Mouse (Mus musculus): ENCODE results near the gene Pus7l. TPM values are rescaled to one million over a fixed set of nuclear protein-coding genes. Genes with fewer than 3 reads are reported as not detected.

Gene Pus7l
- polyA plus RNA-seq, 1 experiment = 4.0 TPM

DNA sequence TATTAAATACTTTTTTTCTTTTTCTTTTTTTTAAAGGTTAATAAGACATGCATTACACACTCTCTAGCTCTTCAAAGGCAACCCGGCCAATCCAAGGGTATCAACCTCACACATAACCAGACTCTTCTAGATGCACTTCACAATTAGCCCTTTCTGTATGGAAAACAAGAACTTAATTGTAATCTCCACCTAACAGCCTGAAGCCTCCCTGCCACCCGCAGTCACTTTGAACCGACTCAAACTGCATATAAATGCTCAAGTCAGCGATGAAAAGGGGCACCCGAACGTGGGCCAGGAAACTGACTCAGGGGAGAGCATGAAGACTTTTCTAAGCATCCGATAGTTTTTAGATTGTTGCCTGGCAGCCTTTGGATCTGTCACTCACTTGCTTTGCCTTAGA is 66.1 kb downstream of the Pus7l start:
- H3K4me3 ChIP-seq = no peak overlapping the region
- H3K27me3 ChIP-seq (ENCODE audit: control insufficient read depth, insufficient read depth, insufficient read length) = no peaks in the 10 kb centered on the region
- TF ChIP-seq E2F4 (IDR thresholded peaks at IDR 0.05; ENCODE audit: insufficient read depth) = no peak
- no peak for TF ChIP-seq TCF12 (IDR thresholded peaks at IDR 0.05; ENCODE audit: insufficient read depth, poor library complexity, severe bottlenecking)
- no peak for TF ChIP-seq CEBPB (IDR thresholded peaks at IDR 0.05; ENCODE audit: insufficient read depth, poor library complexity, severe bottlenecking)
- TF ChIP-seq POLR2AphosphoS2 (IDR thresholded peaks at IDR 0.05; ENCODE audit: insufficient read length, low read depth) = no peak
- no peak for TF ChIP-seq POLR2A (IDR thresholded peaks at IDR 0.05; ENCODE audit: insufficient read length, low read depth)
- TF ChIP-seq SRF (IDR thresholded peaks at IDR 0.05; ENCODE audit: control insufficient read depth, insufficient read length, low read depth) = no peak
- TF ChIP-seq MAX (IDR thresholded peaks at IDR 0.05; ENCODE audit: low read depth) = no peak
- TF ChIP-seq TCF3 (IDR thresholded peaks at IDR 0.05; ENCODE audit: insufficient read length, low read depth) = no peak
- no peak for TF ChIP-seq MYOD1 (IDR thresholded peaks at IDR 0.05; ENCODE audit: control insufficient read depth in 1 of 3, insufficient read length in 2 of 3, low read depth in 2 of 3)
- TF ChIP-seq MYOG (IDR thresholded peaks at IDR 0.05; ENCODE audit: control insufficient read depth in 1 of 3, insufficient read depth in 1 of 3, insufficient read length in 2 of 3, low read depth in 2 of 3) = no peak
- TF ChIP-seq REST (IDR thresholded peaks at IDR 0.05; ENCODE audit: insufficient read depth, insufficient read length) = no peak
- H3ac ChIP-seq (ENCODE audit: control insufficient read depth, insufficient read length) = no peak overlapping the region
- no peaks in the 10 kb centered on the region for H3K79me2 ChIP-seq (ENCODE audit: control insufficient read depth, insufficient read depth)
- no peaks in the 10 kb centered on the region for H3K36me3 ChIP-seq (ENCODE audit: control insufficient read depth, insufficient read depth)
- no peak overlapping the region for H3K4me2 ChIP-seq (ENCODE audit: low read depth)

DNA sequence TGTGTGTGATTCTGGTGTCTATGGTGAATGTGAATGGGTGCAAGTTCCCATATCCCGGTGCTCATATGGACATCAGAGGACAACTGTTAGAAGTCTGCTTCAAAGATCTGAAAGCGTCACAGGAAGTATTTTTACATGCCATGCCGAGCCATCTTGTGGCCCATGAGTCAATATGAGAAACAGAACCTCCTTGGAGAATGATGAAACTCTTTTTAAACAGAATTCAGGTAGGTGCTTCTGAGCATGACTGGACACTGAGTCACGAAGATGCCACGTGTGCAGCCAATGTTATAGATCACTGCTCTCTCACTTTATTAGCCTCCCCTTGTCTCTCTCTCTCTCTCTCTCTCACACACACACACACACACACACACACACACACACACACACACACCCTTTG is 67.4 kb downstream of the Pus7l start:
- H3K79me2 ChIP-seq (ENCODE audit: control insufficient read depth, insufficient read depth) = no peaks in the 10 kb centered on the region
- H3K4me3 ChIP-seq = no peak overlapping the region
- H3K4me2 ChIP-seq (ENCODE audit: low read depth) = no peak overlapping the region
- H3ac ChIP-seq (ENCODE audit: control insufficient read depth, insufficient read length) = no peak overlapping the region
- H3K27me3 ChIP-seq (ENCODE audit: control insufficient read depth, insufficient read depth, insufficient read length) = no peaks in the 10 kb centered on the region
- H3K36me3 ChIP-seq (ENCODE audit: control insufficient read depth, insufficient read depth) = no peaks in the 10 kb centered on the region
- no peak for TF ChIP-seq E2F4 (IDR thresholded peaks at IDR 0.05; ENCODE audit: insufficient read depth)

Other genes with a start within 250 kb of the Pus7l start
- gene Adamts20, start 78.1 kb downstream of the Pus7l start, polyA plus RNA-seq (2012; fragmentation: generic; extraction: Trizol) = not detected
- gene Irak4, start 96 bp upstream of the Pus7l start, polyA plus RNA-seq (2012; fragmentation: generic; extraction: Trizol) = 7.0 TPM
- gene Twf1, start 46.3 kb upstream of the Pus7l start, polyA plus RNA-seq (2012; fragmentation: generic; extraction: Trizol) = 28.6 TPM
- gene Tmem117, start 85.7 kb upstream of the Pus7l start, polyA plus RNA-seq (2012; fragmentation: generic; extraction: Trizol) = 0.37 TPM